Mouse (Mus musculus) limb, embryonic 10.5 days (tissue): ENCODE measurements at regions not wholly inside any gene's neighbourhood (a gene's known extent, or its start where the extent isn't known, plus 50 kb on each side); places are given as distances from the start of the nearest gene placed in this dataset.

Experiments
- DNase-seq: peaks from one replicate; pipeline ENCODE4 v3.0.0-alpha.2; 2017; ENCODE audit warnings: low spot score
- H3K27ac ChIP-seq: fragments of 300-500 bp; sonication (generic); 2 replicates; pipeline ENCODE4 v1.5.1; 2016; ENCODE audit warnings: mild to moderate bottlenecking
- H3K27me3 ChIP-seq: fragments of 300-500 bp; sonication (generic); 2 replicates; pipeline ENCODE4 v1.6.1; 2016; ENCODE audit warnings: low read depth, mild to moderate bottlenecking; ENCODE audit not compliant: poor library complexity, severe bottlenecking
- H3K36me3 ChIP-seq: fragments of 300-500 bp; sonication (generic); 2 replicates; pipeline ENCODE4 v1.6.1; 2016; ENCODE audit warnings: mild to moderate bottlenecking, moderate library complexity
- H3K4me1 ChIP-seq: fragments of 300-500 bp; sonication (generic); 2 replicates; pipeline ENCODE4 v1.6.1; 2016
- H3K4me3 ChIP-seq: fragments of 300-500 bp; sonication (generic); 2 replicates; pipeline ENCODE4 v1.5.1; 2016; ENCODE audit warnings: mild to moderate bottlenecking, moderate library complexity
- H3K9me3 ChIP-seq: fragments of 300-500 bp; sonication (generic); replicated peaks from 2 replicates; pipeline ENCODE4 v1.6.1; 2016; ENCODE audit warnings: mild to moderate bottlenecking
- WGBS: fragments of 180-500 bp; shearing (Covaris S2); methylation state at CpG from one replicate; pipeline ENCODE4 v1.1.7; 2016; 5-methylcytosine and 5-hydroxymethylcytosine counted together

DNA sequence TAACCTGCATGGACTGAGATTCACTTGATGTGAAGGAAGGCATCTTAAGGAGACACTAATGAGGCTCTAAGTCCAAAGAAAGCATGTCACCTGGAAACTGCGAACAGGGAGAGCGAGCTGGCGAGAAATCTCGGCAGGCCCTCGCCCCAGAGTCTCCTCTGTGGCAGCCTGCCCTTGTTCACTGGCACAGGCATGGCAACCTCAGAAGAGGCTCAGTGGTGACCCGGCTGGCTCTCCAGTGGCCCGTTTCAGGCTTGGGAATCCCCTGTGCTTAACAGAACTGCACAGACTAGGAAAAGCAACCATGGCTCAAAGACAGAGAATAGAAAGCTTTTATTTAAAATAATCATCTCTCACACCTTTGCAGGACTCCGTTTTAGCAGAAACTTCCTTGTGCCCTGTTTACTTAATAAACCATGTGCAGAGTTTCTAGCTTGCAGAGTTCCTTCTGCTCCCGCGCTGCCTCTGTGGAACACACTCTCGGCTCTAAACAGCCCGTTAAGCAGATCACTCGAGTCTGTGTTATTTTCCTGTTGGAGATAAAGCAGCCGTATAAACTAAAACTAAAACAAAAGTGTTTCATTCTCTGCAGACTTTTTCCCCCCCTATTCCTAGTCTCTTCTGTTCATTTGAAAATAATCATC, 316.2 kb upstream of the Adamts16 start:
- DNase-seq, result no peak
- no peak overlapping the region for H3K4me3 ChIP-seq
- H3K4me1 ChIP-seq, result no peaks in the 10 kb centered on the region
- H3K36me3 ChIP-seq, result no peaks in the 10 kb centered on the region
- no peak overlapping the region for H3K27ac ChIP-seq
- WGBS, result 77% methylated on average over 14 of the region's 14 CpGs
- no peaks in the 10 kb centered on the region for H3K27me3 ChIP-seq
- H3K9me3 ChIP-seq, result no peaks in the 10 kb centered on the region

DNA sequence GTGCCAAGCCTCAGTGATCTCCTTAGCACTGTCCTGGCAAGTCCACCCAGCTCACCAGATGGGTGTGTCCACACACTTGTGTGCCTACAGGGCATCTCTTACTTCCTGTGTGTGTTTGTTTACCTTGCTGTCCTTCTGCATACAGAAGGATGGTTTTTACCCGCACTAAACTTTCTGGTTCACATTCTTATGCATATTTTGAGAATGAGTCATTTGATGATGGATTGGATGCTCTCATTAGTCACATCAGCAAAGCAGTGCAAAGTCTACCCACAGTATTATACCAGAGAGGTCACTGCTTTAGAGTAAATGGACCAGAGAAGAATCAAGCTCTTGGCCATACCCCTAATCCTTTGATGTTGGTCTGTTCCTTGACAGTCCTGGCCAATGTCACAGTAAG, 308.5 kb upstream of the Adamts16 start:
- no peak overlapping the region for H3K27ac ChIP-seq
- H3K36me3 ChIP-seq, result no peaks in the 10 kb centered on the region
- no peak overlapping the region for H3K4me3 ChIP-seq
- 73% methylated on average over 1 of the region's 1 CpGs for WGBS
- H3K27me3 ChIP-seq, result 0 out of 2 replicates have a peak, but pooled peaks cover 1% of the 10 kb centered on the region
- H3K9me3 ChIP-seq, result no peaks in the 10 kb centered on the region
- no peak for DNase-seq
- H3K4me1 ChIP-seq, result no peaks in the 10 kb centered on the region; the same call in 1 of the 2 replicates

DNA sequence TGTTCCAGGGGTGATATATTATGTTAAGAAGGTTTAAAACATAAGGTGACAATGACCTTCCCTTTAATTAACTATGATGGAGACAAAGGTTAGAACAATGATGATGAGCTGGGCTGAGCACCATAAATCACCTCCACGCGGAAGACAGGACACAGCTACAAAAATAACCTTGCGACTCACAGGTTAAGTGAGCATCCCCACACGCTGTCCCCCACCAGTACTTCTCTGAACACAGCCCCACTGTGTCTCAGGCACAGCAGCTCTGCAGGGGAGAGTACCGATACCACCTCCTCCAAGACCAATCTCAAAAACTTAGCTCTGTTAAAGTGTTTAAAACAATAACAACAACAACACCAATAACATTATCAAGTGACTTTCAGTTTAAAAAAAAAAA, 307.7 kb upstream of the Adamts16 start:
- Histone ChIP-seq H3K27ac (no peak overlapping the region), H3K9me3 (no peaks in the 10 kb centered on the region), H3K4me3 (no peak overlapping the region), H3K27me3 (0 out of 2 replicates have a peak, but pooled peaks cover 3% of the 10 kb centered on the region), H3K36me3 (no peaks in the 10 kb centered on the region), H3K4me1 (no peaks in the 10 kb centered on the region; the same call in 1 of the 2 replicates)
- DNase-seq, result no peak
- WGBS, result 68% methylated on average over 5 of the region's 5 CpGs

DNA sequence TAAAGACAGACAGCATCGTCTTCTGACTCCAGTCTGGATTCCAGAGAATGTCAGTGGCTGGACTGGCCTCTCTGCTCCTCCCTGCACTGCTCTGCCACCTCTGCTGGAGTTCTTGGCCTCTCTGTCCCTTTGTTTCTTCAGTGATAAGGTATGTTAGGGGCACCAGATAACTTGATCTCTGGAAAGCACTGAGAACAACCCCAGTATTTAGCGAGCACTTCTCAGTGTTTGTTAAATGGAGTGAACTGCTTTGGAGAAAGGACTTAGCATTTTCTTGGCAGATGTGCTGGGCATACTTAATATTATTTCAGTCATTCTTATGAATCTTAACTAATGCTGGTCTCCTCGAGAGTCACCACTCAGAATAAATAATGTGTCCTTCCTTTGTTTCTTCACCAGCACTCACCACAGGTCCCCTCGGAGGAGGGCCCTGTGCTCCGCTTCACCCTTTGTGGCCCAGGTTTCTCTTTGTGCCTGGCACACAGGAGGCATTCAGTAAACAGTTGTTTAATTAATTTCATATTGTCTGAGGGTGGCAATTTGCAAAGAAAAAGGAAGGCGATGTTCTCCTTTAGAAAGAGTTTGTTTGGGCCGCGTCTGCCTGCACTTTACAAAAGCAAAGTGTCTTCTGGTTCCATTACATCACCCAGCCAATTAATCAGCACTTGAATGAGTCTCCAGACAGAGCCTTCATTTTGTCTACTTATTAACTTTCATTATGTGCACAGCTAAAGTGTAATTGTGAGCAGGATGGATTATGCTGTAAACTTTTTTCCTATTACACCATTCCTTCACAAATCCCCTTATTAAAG, 307.1 kb upstream of the Adamts16 start:
- H3K4me1 ChIP-seq, result no peaks in the 10 kb centered on the region; the same call in 1 of the 2 replicates
- no peaks in the 10 kb centered on the region for H3K9me3 ChIP-seq
- H3K36me3 ChIP-seq, result no peaks in the 10 kb centered on the region
- DNase-seq, result no peak
- H3K4me3 ChIP-seq, result no peak overlapping the region
- 0 out of 2 replicates have a peak, but pooled peaks cover 3% of the 10 kb centered on the region for H3K27me3 ChIP-seq
- no peak overlapping the region for H3K27ac ChIP-seq
- WGBS, result 58% methylated on average over 8 of the region's 8 CpGs

DNA sequence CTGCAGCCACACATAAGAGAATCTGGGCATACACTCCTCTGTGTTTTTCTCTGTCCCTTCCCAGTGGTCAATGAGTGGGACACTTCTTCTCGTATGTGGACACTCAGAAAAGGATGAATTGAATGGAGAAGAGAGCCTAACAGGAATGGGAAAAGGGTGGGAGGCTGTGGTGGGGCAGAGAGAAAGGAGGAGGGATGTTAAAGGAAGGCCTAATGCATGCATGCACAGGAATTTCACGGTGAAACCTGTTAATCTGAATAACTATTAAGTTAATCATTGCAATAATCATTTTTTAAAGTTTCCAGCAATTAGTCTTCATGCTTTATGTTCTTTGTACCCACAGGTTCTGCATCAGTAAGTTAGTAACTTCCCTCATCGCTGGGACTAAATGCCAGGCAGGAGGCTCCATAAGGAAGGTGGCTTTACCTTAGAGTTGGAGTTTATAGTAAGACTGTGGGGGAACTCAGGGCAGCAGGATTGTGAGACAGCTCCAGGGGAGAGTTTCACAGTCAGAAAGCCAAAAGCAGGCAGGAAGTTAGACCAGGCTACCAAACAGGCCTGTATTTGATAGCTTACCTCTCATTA, 305.3 kb upstream of the Adamts16 start:
- Histone ChIP-seq H3K36me3 (no peaks in the 10 kb centered on the region), H3K9me3 (no peaks in the 10 kb centered on the region), H3K27me3 (0 out of 2 replicates have a peak, but pooled peaks cover 3% of the 10 kb centered on the region), H3K27ac (no peak overlapping the region), H3K4me1 (no peaks in the 10 kb centered on the region; the same call in 1 of the 2 replicates), H3K4me3 (no peak overlapping the region)
- WGBS, result 82% methylated on average over 3 of the region's 3 CpGs
- no peak for DNase-seq

DNA sequence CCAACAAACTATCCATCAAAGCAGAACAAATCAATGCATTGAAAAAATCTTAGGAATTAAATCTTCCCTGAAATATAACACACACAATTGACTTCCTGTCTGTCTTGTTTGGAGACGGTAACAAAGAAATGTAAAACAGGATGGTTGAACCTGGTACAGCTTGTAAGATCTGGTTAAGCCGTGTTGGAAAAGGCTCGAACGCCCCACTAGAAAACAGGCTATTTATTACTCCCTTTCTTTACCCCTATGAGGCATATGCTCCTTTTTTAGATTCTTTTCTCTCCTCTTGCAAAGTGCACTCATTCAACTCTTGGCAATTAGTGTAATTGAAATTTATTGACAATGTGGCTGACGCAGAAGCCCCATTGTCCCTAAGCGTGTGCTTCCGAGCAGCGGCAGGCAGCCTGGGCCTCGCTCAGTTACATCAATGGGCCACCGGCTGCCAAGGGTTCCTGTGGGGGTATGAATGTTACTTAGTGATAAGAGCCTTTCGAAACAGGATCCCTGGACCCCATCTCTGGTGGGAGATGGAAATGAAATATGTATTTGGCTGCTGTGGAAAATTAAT, 297.2 kb upstream of the Adamts16 start:
- Histone ChIP-seq H3K36me3 (no peaks in the 10 kb centered on the region), H3K27ac (no peak overlapping the region), H3K4me3 (no peak overlapping the region), H3K4me1 (no peaks in the 10 kb centered on the region), H3K9me3 (no peaks in the 10 kb centered on the region), H3K27me3 (0 out of 2 replicates have a peak, but pooled peaks cover 3% of the 10 kb centered on the region)
- 85% methylated on average over 11 of the region's 11 CpGs for WGBS
- no peak for DNase-seq

DNA sequence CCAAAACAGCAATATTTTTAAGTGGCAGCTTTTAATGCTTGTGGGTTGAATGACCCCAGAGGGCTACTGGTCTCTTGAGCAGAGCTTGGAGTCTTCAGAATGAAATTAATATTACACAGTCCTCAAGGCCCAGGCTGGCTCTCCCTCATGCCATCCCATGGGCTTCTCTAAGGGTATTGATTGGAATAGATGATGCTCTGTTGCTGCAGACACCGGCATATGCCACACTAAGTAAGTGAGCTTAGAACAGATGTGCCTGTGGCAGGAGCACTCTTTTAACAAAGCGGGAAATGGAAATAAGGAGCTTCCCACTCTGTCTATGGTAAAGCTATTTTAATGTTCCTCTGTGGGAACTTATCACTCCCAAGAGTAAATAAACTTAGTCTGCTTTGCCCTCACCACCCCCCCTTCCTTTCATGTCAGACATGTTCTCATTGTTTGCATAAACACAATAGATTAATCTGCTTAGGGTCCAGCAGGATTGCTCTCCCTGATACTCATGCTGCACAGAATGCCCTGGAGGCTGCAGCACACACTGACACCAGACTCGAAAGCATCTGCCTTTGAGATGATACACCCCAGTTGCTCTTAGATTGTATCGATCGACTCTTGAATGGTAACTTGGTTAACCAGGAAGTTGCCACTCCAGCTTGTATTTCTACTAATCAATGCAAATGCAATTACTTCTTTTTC, 294.5 kb upstream of the Adamts16 start:
- Histone ChIP-seq H3K36me3 (no peaks in the 10 kb centered on the region), H3K9me3 (no peaks in the 10 kb centered on the region), H3K4me1 (no peaks in the 10 kb centered on the region), H3K27ac (no peak overlapping the region), H3K4me3 (no peak overlapping the region), H3K27me3 (0 out of 2 replicates have a peak, but pooled peaks cover 3% of the 10 kb centered on the region)
- DNase-seq, result no peak
- WGBS, result 90% methylated on average over 5 of the region's 5 CpGs

DNA sequence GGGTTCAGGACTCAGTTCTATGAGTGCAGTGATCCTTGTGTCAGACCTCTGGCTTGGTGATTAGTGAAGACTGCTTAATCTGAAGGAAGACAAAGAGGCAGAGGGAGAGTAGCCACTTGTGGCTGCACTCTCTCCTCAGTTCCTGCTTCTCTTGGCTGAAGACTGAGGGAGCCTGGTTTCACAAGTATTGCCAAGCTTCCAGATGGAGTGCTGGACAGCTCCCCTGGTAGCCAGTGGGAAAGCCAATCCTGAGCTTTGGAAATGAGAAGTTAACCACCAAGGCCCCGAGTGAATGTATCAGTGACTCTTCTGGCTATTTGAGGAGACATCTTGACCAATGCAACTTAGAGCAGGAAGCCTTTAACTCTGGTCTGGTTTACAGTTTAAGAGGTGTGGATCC, 279.9 kb upstream of the Adamts16 start:
- 6% methylated on average over 1 of the region's 1 CpGs for WGBS
- H3K9me3 ChIP-seq, result no peaks in the 10 kb centered on the region
- H3K27ac ChIP-seq, result no peak overlapping the region
- no peaks in the 10 kb centered on the region for H3K36me3 ChIP-seq
- no peaks in the 10 kb centered on the region for H3K4me1 ChIP-seq
- DNase-seq, result peak; percentile 57
- H3K4me3 ChIP-seq, result no peak overlapping the region
- H3K27me3 ChIP-seq, result no peaks in the 10 kb centered on the region

DNA sequence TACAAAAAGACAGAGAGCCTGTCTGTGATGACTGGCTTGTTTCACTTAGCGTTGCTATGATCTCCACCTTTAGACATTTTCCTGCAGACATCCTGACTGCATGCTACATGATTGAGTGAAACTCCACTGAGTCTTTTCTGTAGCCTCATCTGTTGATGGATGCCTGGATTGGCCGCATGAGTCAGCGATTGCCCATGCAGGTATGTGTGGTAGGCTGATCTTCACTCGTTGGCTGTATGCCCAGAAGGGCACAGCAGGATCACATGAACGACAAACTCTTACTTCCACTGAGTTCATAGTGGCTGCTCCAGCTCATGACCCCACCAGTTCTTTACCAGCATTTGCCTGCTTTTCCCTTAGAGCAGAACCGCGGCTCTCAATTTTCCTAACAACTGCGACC, 266.6 kb upstream of the Adamts16 start:
- DNase-seq, result no peak
- Histone ChIP-seq H3K4me3 (no peak overlapping the region), H3K4me1 (peaks cover 15% of the 10 kb centered on the region), H3K27ac (no peak overlapping the region), H3K36me3 (no peaks in the 10 kb centered on the region), H3K9me3 (no peaks in the 10 kb centered on the region), H3K27me3 (peaks cover 38% of the 10 kb centered on the region)
- whole genome bisulfite sequencing, result 97% methylated on average over 8 of the region's 8 CpGs

DNA sequence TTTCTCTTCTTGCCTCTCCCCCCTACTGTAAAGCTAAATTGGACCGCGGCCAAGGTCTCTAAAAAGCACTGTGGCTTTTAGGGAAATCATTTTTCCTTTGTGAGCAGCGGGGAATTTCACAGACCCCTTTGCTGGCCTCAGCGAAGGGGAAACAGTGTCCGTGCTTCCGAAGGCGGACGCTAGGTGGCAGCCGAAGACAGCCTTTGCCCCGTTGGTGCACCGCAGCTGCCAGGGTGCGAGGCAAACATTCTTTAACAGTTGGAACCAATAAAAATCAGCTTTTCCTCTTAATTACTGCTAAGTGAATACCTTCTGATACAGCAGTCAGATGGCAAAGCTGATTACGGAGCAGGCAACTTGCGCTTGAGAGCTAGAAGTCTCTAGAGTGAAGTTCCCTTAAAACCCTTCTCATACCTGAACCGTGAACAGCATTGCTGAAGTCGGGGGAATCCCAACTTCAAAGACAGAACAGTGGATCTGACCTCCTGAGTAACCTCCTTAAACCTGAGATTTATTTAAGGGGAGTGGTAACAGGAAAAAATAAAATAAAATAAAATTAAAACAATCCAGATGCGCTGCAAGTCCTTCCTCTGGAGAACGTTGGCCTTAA, 263.7 kb upstream of the Adamts16 start:
- Histone ChIP-seq H3K4me1 (peaks cover 15% of the 10 kb centered on the region), H3K27ac (no peak overlapping the region), H3K4me3 (peak overlapping the region; percentile 39), H3K27me3 (peaks cover 61% of the 10 kb centered on the region), H3K9me3 (no peaks in the 10 kb centered on the region), H3K36me3 (no peaks in the 10 kb centered on the region)
- peak; percentile 90 for DNase-seq
- 10% methylated on average over 18 of the region's 18 CpGs for WGBS

DNA sequence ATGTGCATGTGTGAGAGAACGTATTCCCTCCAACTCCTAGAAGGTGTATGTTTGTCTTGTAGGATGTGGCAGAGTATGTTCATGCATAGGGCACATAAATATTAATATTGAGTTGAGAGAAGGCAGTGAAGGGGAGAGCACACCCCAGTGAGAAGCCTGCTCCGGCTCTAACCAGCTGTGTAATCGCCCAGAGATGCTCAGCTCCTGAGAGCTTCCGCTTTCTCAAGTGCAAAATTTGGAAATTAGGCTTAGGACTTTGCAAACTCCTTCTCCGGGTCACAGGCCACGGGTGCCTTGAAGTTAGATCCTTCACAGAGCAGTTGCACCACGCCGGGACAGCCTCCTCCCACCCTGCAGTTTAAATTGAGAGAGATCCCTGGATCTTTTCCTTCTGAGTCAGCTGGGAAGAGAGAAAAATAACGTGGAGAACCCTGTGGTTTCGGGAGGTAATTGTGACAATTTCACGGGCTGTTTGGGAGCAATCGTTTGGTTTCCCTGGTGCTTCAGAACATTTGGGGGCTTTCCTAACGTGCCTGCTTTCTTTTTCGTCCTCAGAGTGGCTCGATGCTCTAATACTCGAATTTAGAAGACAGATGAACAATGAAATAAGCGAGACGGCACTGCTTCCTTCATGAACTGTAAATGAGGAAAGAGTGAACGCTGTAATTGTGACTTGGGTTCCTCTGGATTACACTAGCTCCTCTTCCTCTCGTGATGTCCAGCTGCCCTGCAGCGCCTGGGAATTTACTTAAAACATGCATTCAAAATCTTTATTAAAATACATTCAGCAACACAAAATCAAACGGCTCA, 263.0 kb upstream of the Adamts16 start:
- WGBS, result 36% methylated on average over 22 of the region's 22 CpGs
- no peak for DNase-seq
- Histone ChIP-seq H3K27ac (no peak overlapping the region), H3K36me3 (no peaks in the 10 kb centered on the region), H3K4me1 (peaks cover 15% of the 10 kb centered on the region), H3K27me3 (peaks cover 65% of the 10 kb centered on the region), H3K9me3 (no peaks in the 10 kb centered on the region), H3K4me3 (peak overlapping the region; percentile 39)
